Mouse (Mus musculus) liver, adult 2 months (tissue): ENCODE measurements around the gene Dennd6b.

Experiments
- CTCF ChIP-seq: fragments of 200-500 bp; IDR thresholded peaks from 2 replicates; pipeline ENCODE4 v1.5.1; 2011; ENCODE audit warnings: low read depth, low read length, control low read depth
- POLR2A ChIP-seq: fragments of 200-500 bp; IDR thresholded peaks from 2 replicates; pipeline ENCODE4 v1.6.1; 2011; ENCODE audit warnings: low read length, control low read depth; ENCODE audit not compliant: insufficient read depth; ENCODE audit errors: extremely low read depth

DNA sequence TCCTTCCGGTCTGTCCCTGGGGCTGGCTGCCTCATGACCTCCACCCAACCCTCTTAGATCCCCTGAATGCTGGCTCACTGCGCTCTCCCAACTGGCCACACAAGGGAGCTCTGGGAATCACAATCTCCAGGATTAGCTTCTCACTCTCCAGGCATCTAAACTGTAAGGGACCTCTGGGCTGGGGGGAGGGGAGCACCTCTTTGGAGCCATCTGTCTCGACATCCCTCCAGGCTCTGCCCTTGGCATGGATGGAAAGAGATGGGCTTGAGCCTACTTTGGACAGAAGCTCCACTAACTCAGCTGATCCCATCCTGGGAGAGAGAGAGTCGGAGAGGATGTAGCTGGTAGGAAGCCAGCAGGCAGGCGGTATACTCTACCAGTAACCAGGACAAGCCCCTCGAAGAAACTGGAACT, 14.0 kb downstream of the Dennd6b start:
- TF ChIP-seq CTCF (0 out of 2 replicates have a peak, but pooled peaks have one; percentile 25), POLR2A (no peak)
